In the genomic region with DNA sequence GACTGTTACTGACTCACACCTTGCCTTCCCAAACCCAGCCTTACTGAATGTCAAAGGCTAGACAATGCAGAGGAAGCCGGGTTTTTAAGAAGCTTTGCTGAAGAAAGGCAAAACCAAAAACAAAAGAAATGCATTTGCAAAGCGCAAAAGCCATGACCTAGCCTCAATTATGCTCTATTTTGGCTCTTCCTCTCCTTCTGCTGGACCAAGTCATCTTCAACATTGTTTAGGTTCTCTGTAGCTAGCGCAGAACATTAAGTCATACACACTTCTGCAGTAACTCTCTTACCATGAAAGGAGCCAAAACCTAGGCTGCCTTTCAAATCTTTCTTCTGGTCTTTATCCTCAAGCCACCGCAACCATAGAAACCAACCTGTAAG, we compare ENCODE assay signal across 8 mouse cellular contexts. TPM values are rescaled to one million over a fixed set of nuclear protein-coding genes. Genes with fewer than 3 reads are reported as not detected.
A peak's percentile ranks its signal among the peaks of the same experiment; 100 is the strongest.
DNase-seq lines count a peak whose midpoint lies in the region; ATAC-seq lines count a peak whose summit lies in the region.

No protein-coding gene starts in this region.

- no peak overlapping the region for H3K27ac ChIP-seq in liver, embryonic 11.5 days (ENCODE audit: low read depth, low read length)
- H3K27ac ChIP-seq in embryonic facial prominence, embryonic 10.5 days (replicated peaks): peak overlapping the region; percentile 96; the same call in 1 of the 2 replicates
- H3K27ac ChIP-seq in intestine, embryonic 14.5 days (ENCODE audit: low read depth): no peak overlapping the region
- H3K27ac ChIP-seq in neural tube, embryonic 13.5 days (replicated peaks): peak overlapping the region; percentile 98

- peak overlapping the region; percentile 74 for H3K4me3 ChIP-seq in liver, embryonic 11.5 days (ENCODE audit: low read depth, low read length)
- peak overlapping the region; percentile 95 for H3K4me3 ChIP-seq in embryonic facial prominence, embryonic 10.5 days
- peak overlapping the region; percentile 87 for H3K4me3 ChIP-seq in intestine, embryonic 14.5 days (ENCODE audit: low read depth, low read length)
- peak overlapping the region; percentile 95 for H3K4me3 ChIP-seq in neural tube, embryonic 13.5 days

- no peaks in the 10 kb centered on the region for H3K36me3 ChIP-seq in liver, embryonic 11.5 days (ENCODE audit: control insufficient read depth, insufficient read depth, low read length)
- H3K36me3 ChIP-seq in embryonic facial prominence, embryonic 10.5 days (replicated peaks): no peaks in the 10 kb centered on the region
- H3K36me3 ChIP-seq in intestine, embryonic 14.5 days (ENCODE audit: control insufficient read depth, insufficient read depth, low read length): no peaks in the 10 kb centered on the region
- no peaks in the 10 kb centered on the region for H3K36me3 ChIP-seq in neural tube, embryonic 13.5 days

- 0 out of 2 replicates have a peak, but pooled peaks cover 4% of the 10 kb centered on the region for H3K27me3 ChIP-seq in liver, embryonic 11.5 days (replicated peaks; ENCODE audit: control insufficient read depth, insufficient read depth, low read length)
- H3K27me3 ChIP-seq in embryonic facial prominence, embryonic 10.5 days (replicated peaks; ENCODE audit: low read depth, poor library complexity, severe bottlenecking): peaks cover 12% of the 10 kb centered on the region
- 0 out of 2 replicates have a peak, but pooled peaks cover 6% of the 10 kb centered on the region for H3K27me3 ChIP-seq in intestine, embryonic 14.5 days (replicated peaks; ENCODE audit: control insufficient read depth, insufficient read depth, low read length)
- no peaks in the 10 kb centered on the region for H3K27me3 ChIP-seq in neural tube, embryonic 13.5 days

- no peak for DNase-seq in liver, embryonic 11.5 days (ENCODE audit: low spot score)
- DNase-seq in liver: no peak
- DNase-seq in embryonic facial prominence, embryonic 10.5 days (ENCODE audit: low spot score): no peak
- no peak for DNase-seq in intestine, embryonic 14.5 days (ENCODE audit: low spot score)
- no peak for DNase-seq in ovary, postnatal 10 days (ENCODE audit: low spot score)
- DNase-seq in kidney, postnatal 36 days: no peak

- H3K9me3 ChIP-seq in liver, embryonic 11.5 days (ENCODE audit: control insufficient read depth, low read length): no peaks in the 10 kb centered on the region
- H3K9me3 ChIP-seq in embryonic facial prominence, embryonic 10.5 days: no peaks in the 10 kb centered on the region
- no peaks in the 10 kb centered on the region for H3K9me3 ChIP-seq in intestine, embryonic 14.5 days (ENCODE audit: control insufficient read depth, low read length)
- no peaks in the 10 kb centered on the region for H3K9me3 ChIP-seq in neural tube, embryonic 13.5 days

- no peak for ATAC-seq in liver, embryonic 11.5 days (replicated peaks; ENCODE audit: low FRiP score)
- no peak for ATAC-seq in intestine, embryonic 14.5 days (replicated peaks; ENCODE audit: low FRiP score, low TSS enrichment, low read depth)
- no peak for ATAC-seq in neural tube, embryonic 13.5 days (ENCODE audit: low read depth)
- no peak for ATAC-seq in megakaryocyte progenitor cell, adult 5-6 weeks (replicated peaks; ENCODE audit: poor library complexity)

- H3K4me2 ChIP-seq in liver, embryonic 11.5 days: peak overlapping the region; percentile 93
- peak overlapping the region; percentile 78 for H3K4me2 ChIP-seq in intestine, embryonic 14.5 days (ENCODE audit: low read length)
- H3K4me2 ChIP-seq in neural tube, embryonic 13.5 days: peak overlapping the region; percentile 73

- WGBS in liver, embryonic 11.5 days: 11% methylated on average over 4 of the region's 4 CpGs
- WGBS in embryonic facial prominence, embryonic 10.5 days: 6% methylated on average over 4 of the region's 4 CpGs
- 10% methylated on average over 4 of the region's 4 CpGs for WGBS in intestine, embryonic 14.5 days
- WGBS in neural tube, embryonic 13.5 days: 4% methylated on average over 4 of the region's 4 CpGs

- no peak overlapping the region; the same call in 1 of the 2 replicates for H3K9ac ChIP-seq in liver, embryonic 11.5 days (ENCODE audit: low read depth, low read length)
- H3K9ac ChIP-seq in intestine, embryonic 14.5 days (ENCODE audit: low read length): no peak overlapping the region; the same call in 1 of the 2 replicates
- H3K9ac ChIP-seq in neural tube, embryonic 13.5 days: peak overlapping the region; percentile 99

- H3K4me1 ChIP-seq in liver, embryonic 11.5 days (replicated peaks; ENCODE audit: control insufficient read depth, insufficient read depth, low read length): 0 out of 2 replicates have a peak, but pooled peaks cover 5% of the 10 kb centered on the region
- peaks cover 22% of the 10 kb centered on the region for H3K4me1 ChIP-seq in embryonic facial prominence, embryonic 10.5 days
- H3K4me1 ChIP-seq in intestine, embryonic 14.5 days (replicated peaks; ENCODE audit: control insufficient read depth, insufficient read depth, low read length): peaks cover 9% of the 10 kb centered on the region; the same call in 1 of the 2 replicates
- H3K4me1 ChIP-seq in neural tube, embryonic 13.5 days (replicated peaks): peaks cover 24% of the 10 kb centered on the region

RNA-seq across cellular contexts. Expression of gene Nbea, which starts 1.5 kb away (rescaled TPM):
- polyA plus RNA-seq in liver, embryonic 11.5 days (2014; fragmentation: Nextera tagmentation; extraction: Ambion mirVana): 4.2 and 5.0 TPM in 2 replicates
- polyA plus RNA-seq in embryonic facial prominence, embryonic 10.5 days (2016; fragmentation: Nextera tagmentation; extraction: Ambion mirVana): 13.5 and 17.1 TPM in 2 replicates
- 18.7 and 19.6 TPM in 2 replicates for polyA plus RNA-seq in intestine, embryonic 14.5 days (2014; fragmentation: Nextera tagmentation; extraction: Ambion mirVana)
- polyA plus RNA-seq in neural tube, embryonic 13.5 days (2015; fragmentation: Nextera tagmentation; extraction: Ambion mirVana): 51.2 and 51.3 TPM in 2 replicates
- total RNA-seq in megakaryocyte progenitor cell, adult 5-6 weeks (2015): 0.27 TPM in 1 of 2 replicates, not detected in the other
- under 0.01 and 0.84 TPM in 2 replicates for total RNA-seq in megakaryocyte progenitor cell, adult 5-6 weeks (2017)

Comparison
In these comparisons a context has a peak if more than half of its experiments do, and no peak if none do; other contexts are left out.
1. H3K27ac ChIP-seq: peak in embryonic facial prominence, embryonic 10.5 days (single experiment) and neural tube, embryonic 13.5 days (single experiment); none in liver, embryonic 11.5 days (single experiment) and intestine, embryonic 14.5 days (single experiment).
2. Peak in every context shown above with its lines, with median percentiles within 50 percentile points of each other: H3K4me2 ChIP-seq and H3K4me3 ChIP-seq.